Mouse (Mus musculus): Measurements from ENCODE around the gene Gm10718.
"Not testable (repeated sequence)": the region's sequence is repeated elsewhere in the genome, so short reads cannot be mapped to it uniquely, and the experiment has no call there.

Gene Gm10718

DNA sequence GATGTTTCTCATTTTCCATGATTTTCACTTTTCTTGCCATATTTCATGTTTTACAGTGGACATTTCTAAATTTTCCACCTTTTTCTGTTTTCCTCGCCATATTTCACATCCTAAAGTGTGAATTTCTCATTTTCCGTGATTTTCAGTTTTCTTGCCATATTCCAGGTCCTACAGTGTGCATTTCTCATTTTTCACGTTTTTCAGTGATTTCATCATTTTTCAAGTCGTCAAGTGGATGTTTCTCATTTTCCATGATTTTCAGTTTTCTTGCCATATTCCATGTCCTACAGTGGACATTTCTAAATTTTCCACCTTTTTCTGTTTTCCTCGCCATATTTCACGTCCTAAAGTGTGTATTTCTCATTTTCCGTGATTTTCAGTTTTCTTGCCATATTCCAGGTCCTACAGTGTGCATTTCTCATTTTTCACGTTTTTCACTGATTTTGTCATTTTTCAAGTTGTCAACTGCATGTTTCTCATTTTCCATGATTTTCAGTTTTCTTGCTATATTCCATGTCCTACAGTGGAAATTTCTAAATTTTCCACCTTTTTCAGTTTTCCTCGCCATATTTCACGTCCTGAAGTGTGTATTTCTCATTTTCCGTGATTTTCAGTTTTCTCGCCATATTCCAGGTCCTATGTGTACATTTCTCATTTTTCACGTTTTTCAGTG, at the start of gene Gm10718:
Gm10718 (plus strand) TSS at position 236 of the 673 bp plus-strand sequence.
- DNase-seq (ENCODE audit: low read depth), result not testable (repeated sequence)

DNA sequence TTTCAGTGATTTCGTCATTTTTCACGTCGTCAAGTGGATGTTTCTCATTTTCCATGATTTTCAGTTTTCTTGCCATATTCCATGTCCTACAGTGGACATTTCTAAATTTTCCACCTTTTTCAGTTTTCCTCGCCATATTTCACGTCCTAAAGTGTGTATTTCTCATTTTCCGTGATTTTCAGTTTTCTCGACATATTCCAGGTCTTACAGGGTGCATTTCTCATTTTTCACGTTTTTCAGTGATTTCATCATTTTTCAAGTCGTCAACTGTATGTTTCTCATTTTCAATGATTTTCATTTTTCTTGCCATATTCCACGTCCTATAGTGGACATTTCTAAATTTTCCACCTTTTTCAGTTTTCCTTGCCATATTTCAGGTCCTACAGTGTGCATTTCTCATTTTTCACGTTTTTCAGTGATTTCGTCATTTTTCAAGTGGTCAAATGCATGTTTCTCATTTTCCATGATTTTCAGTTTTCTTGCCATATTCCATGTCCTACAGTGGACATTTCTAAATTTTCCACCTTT, 22.8 kb upstream of the Gm10718 start, which contains the start of gene Gm10722:
Gm10722 (plus strand) TSS at position 478 of the 528 bp plus-strand sequence.
- not testable (repeated sequence) for DNase-seq (ENCODE audit: low read depth)

GRCm38 (mm10) chr9:3001006-3001405, 22.3 kb upstream of the Gm10718 start:
- not testable (repeated sequence) for DNase-seq (ENCODE audit: low read depth)

- not testable (repeated sequence) for DNase-seq (ENCODE audit: low read depth)
Measured at GRCm38 (mm10) chr9:3001948-3002659, 21.2 kb upstream of the Gm10718 start.

DNA sequence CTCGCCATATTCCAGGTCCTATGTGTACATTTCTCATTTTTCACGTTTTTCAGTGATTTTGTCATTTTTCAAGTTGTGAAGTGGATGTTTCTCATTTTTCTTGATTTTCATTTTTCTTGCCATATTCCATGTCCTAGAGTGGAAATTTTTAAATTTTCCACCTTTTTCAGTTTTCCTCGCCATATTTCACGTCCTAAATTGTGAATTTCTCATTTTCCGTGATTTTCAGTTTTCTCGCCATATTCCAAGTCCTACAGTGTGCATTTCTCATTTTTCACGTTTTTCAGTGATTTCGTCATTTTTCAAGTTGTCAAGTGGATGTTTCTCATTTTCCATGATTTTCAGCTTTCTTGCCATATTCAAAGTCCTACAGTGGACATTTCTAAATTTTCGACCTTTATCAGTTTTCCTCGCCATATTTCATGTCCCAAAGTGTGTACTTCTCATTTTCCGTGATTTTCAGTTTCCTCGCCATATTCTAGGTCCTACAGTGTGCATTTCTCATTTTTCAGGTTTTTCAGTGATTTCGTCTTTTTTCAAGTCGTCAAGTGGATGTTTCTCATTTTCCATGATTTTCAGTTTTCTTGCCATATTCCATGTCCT, 20.5 kb upstream of the Gm10718 start, which contains the start of gene Gm11168:
Gm11168 (plus strand) TSS at position 553 of the 603 bp plus-strand sequence.
- not testable (repeated sequence) for DNase-seq (ENCODE audit: low read depth)

DNA sequence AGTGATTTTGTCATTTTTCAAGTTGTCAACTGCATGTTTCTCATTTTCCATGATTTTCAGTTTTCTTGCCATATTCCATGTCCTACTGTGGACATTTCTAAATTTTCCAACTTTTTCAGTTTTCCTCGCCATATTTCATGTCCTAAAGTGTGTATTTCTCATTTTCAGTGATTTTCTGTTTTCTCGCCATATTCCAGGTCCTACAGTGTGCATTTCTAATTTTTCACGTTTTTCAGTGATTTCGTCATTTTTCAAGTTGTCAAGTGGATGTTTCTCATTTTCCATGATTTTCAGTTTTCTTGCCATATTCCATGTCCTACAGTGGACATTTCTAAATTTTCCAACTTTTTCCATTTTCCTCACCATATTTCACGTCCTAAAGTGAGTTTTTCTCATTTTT, 17.2 kb upstream of the Gm10718 start:
- not testable (repeated sequence) for DNase-seq (ENCODE audit: low read depth)

- not testable (repeated sequence) for DNase-seq (ENCODE audit: low read depth)
Measured at GRCm38 (mm10) chr9:3006636-3007035, 16.7 kb upstream of the Gm10718 start.

- not testable (repeated sequence) for DNase-seq (ENCODE audit: low read depth)
Measured at GRCm38 (mm10) chr9:3007272-3007671, 16.1 kb upstream of the Gm10718 start.

GRCm38 (mm10) chr9:3009331-3009730, 14.0 kb upstream of the Gm10718 start:
- DNase-seq (ENCODE audit: low read depth), result not testable (repeated sequence)

DNA sequence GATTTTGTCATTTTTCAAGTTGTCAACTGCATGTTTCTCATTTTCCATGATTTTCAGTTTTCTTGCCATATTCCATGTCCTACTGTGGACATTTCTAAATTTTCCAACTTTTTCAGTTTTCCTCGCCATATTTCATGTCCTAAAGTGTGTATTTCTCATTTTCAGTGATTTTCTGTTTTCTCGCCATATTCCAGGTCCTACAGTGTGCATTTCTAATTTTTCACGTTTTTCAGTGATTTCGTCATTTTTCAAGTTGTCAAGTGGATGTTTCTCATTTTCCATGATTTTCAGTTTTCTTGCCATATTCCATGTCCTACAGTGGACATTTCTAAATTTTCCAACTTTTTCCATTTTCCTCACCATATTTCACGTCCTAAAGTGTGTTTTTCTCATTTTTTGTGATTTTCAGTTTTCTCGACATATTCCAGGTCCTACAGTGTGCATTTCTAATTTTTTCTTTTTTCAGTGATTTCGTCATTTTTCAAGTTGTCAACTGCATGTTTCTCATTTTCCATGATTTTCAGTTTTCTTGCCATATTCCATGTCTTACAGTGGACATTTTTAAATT, 11.2 kb upstream of the Gm10718 start:
- not testable (repeated sequence) for DNase-seq (ENCODE audit: low read depth)

GRCm38 (mm10) chr9:3012733-3013279, 10.5 kb upstream of the Gm10718 start, which contains the start of gene Gm10721:
Gene Gm10721, plus strand, starts transcription at chr9:3013140.
- DNase-seq (ENCODE audit: low read depth), result not testable (repeated sequence)

- not testable (repeated sequence) for DNase-seq (ENCODE audit: low read depth)
Measured at GRCm38 (mm10) chr9:3015354-3015753, 8.0 kb upstream of the Gm10718 start, which contains the start of gene Gm10720. Gene Gm10720, plus strand, starts transcription at chr9:3015654.

DNA sequence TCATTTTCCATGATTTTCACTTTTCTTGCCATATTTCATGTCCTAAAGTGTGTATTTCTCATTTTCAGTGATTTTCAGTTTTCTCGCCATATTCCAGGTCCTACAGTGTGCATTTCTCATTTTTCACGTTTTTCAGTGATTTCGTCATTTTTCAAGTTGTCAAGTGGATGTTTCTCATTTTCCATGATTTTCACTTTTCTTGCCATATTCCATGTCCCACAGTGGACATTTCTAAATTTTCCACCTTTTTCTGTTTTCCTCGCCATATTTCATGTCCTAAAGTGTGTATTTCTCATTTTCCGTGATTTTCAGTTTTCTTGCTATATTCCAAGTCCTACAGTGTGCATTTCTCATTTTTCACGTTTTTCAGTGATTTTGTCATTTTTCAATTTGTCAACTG, 7.5 kb upstream of the Gm10718 start:
- not testable (repeated sequence) for DNase-seq (ENCODE audit: low read depth)

GRCm38 (mm10) chr9:3017108-3017507, 6.2 kb upstream of the Gm10718 start, which contains the start of gene Gm10719:
Gene Gm10719, plus strand, starts transcription at chr9:3017408.
- not testable (repeated sequence) for DNase-seq (ENCODE audit: low read depth)

DNA sequence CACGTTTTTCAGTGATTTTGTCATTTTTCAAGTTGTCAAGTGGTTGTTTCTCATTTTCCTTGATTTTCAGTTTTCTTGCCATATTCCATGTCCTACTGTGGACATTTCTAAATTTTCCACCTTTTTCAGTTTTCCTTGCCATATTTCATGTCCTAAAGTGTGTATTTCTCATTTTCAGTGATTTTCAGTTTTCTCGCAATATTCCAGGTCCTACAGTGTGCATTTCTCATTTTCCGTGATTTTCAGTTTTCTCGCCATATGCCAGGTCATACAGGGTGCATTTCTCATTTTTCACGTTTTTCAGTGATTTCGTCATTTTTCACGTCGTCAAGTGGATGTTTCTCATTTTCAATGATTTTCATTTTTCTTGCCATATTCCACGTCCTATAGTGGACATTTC, 4.4 kb upstream of the Gm10718 start:
- not testable (repeated sequence) for DNase-seq (ENCODE audit: low read depth)

DNA sequence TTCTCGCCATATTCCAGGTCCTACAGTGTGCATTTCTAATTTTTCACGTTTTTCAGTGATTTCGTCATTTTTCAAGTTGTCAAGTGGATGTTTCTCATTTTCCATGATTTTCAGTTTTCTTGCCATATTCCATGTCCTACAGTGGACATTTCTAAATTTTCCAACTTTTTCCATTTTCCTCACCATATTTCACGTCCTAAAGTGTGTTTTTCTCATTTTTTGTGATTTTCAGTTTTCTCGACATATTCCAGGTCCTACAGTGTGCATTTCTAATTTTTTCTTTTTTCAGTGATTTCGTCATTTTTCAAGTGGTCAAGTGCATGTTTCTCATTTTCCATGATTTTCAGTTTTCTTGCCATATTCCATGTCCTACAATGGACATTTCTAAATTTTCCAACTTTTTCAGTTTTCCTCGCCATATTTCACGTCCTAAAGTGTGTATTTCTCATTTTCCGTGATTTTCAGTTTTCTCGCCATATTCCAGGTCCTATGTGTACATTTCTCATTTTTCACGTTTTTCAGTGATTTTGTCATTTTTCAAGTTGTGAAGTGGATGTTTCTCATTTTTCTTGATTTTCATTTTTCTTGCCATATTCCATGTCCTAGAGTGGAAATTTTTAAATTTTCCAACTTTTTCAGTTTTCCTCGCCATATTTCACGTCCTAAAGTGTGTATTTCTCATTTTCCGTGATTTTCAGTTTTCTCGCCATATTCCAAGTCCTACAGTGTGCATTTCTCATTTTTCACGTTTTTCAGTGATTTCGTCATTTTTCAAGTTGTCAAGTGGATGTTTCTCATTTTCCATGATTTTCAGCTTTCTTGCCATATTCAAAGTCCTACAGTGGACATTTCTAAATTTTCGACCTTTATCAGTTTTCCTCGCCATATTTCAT, 3.3 kb upstream of the Gm10718 start:
- DNase-seq (ENCODE audit: low read depth), result not testable (repeated sequence)

- not testable (repeated sequence) for DNase-seq (ENCODE audit: low read depth)
Measured at GRCm38 (mm10) chr9:3022316-3023008, 885 bp upstream of the Gm10718 start.

GRCm38 (mm10) chr9:3023985-3024648, 770 bp downstream of the Gm10718 start:
- DNase-seq (ENCODE audit: low read depth), result not testable (repeated sequence)

DNA sequence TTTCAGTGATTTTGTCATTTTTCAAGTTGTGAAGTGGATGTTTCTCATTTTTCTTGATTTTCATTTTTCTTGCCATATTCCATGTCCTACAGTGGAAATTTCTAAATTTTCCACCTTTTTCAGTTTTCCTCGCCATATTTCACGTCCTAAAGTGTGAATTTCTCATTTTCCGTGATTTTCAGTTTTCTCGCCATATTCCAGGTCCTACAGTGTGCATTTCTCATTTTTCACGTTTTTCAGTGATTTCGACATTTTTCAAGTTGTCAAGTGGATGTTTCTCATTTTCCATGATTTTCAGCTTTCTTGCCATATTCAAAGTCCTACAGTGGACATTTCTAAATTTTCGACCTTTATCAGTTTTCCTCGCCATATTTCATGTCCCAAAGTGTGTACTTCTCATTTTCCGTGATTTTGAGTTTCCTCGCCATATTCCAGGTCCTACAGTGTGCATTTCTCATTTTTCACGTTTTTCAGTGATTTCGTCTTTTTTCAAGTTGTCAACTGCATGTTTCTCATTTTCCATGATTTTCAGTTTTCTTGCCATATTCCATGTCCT, 1.6 kb downstream of the Gm10718 start, which contains the start of gene Gm10717:
Gm10717 (plus strand) TSS at position 506 of the 556 bp plus-strand sequence.
- not testable (repeated sequence) for DNase-seq (ENCODE audit: low read depth)
